Mouse (Mus musculus): ENCODE data around the gene Atp5e. TPM values are rescaled to one million over a fixed set of nuclear protein-coding genes. Genes with fewer than 3 reads are reported as not detected.

The Atp5e gene
- polyA plus RNA-seq, 1 experiment: 1,071 TPM

DNA sequence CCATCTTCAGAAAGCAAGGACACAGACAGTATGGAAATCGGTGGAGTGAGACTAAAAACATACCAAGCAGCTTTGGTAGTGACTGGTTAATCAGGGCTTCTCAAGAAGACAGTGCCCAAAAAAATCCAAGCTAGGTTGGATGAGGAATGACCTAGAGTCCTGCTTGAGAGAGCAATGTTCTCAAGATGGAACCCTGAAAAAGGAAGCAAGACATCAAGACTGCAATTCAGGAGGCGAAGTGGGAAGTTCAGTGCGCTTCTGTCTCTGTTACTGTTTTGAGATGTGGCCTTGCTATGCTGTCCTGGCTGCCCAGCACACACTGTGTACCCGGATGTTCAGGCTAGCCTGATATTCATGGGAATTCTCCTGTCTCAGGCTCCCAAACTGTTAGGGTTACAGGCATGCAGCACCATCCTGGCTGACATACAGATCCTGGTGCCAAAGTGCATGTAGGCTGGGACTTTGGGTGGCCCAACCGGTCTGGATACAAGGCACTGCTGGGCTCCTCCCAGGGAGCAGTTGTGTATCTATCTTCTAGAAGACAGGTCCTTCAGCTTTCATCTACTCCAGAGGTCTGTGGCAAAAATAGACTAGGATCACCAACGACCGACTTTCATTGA, 7.0 kb upstream of the Atp5e start:
- Histone ChIP-seq H3K36me3 (ENCODE audit: control insufficient read depth, insufficient read depth, low read length) (no peaks in the 10 kb centered on the region), H3K4me3 (ENCODE audit: insufficient read depth, low read depth, low read length) (no peak overlapping the region), H3K27ac (ENCODE audit: insufficient read depth, low read depth, low read length) (no peak overlapping the region), H3K4me1 (ENCODE audit: control insufficient read depth, insufficient read depth, low read length) (peaks cover 5% of the 10 kb centered on the region; the same call in 1 of the 2 replicates), H3K27me3 (replicated peaks; ENCODE audit: control insufficient read depth, insufficient read depth, low read length) (no peaks in the 10 kb centered on the region)
- TF ChIP-seq CTCF (conservative IDR thresholded peaks at IDR 0.05; ENCODE audit: insufficient read depth, insufficient read length, low read depth, low read length): no peak
- TF ChIP-seq POLR2A (IDR thresholded peaks at IDR 0.05; ENCODE audit: low read depth, low read length): no peak
- 87% methylated on average over 7 of the region's 7 CpGs for WGBS
- DNase-seq: no peak

- H3K27me3 ChIP-seq (replicated peaks; ENCODE audit: control insufficient read depth, insufficient read depth, low read length): no peaks in the 10 kb centered on the region
- WGBS: 78% methylated on average over 4 of the region's 4 CpGs
- no peak overlapping the region for H3K4me3 ChIP-seq (ENCODE audit: insufficient read depth, low read depth, low read length)
- H3K4me1 ChIP-seq (ENCODE audit: control insufficient read depth, insufficient read depth, low read length): peaks cover 5% of the 10 kb centered on the region; the same call in 1 of the 2 replicates
- H3K36me3 ChIP-seq (ENCODE audit: control insufficient read depth, insufficient read depth, low read length): no peaks in the 10 kb centered on the region
- no peak for DNase-seq
- TF ChIP-seq CTCF (conservative IDR thresholded peaks at IDR 0.05; ENCODE audit: insufficient read depth, insufficient read length, low read depth, low read length): no peak
- TF ChIP-seq POLR2A (IDR thresholded peaks at IDR 0.05; ENCODE audit: low read depth, low read length): no peak
- H3K27ac ChIP-seq (ENCODE audit: insufficient read depth, low read depth, low read length): no peak overlapping the region
Measured at GRCm38 (mm10) chr2:174470333-174470732, 6.4 kb upstream of the Atp5e start.

GRCm38 (mm10) chr2:174463370-174463769, 535 bp downstream of the Atp5e start:
- no peaks in the 10 kb centered on the region; the same call in none of the 2 replicates for H3K36me3 ChIP-seq (ENCODE audit: control insufficient read depth, insufficient read depth, low read length)
- peaks cover 2% of the 10 kb centered on the region; the same call in 1 of the 2 replicates for H3K4me1 ChIP-seq (ENCODE audit: control insufficient read depth, insufficient read depth, low read length)
- H3K27me3 ChIP-seq (replicated peaks; ENCODE audit: control insufficient read depth, insufficient read depth, low read length): no peaks in the 10 kb centered on the region
- H3K27ac ChIP-seq (ENCODE audit: insufficient read depth, low read depth, low read length): peak overlapping the region; percentile 95
- WGBS: 24% methylated on average over 10 of the region's 10 CpGs
- no peak for DNase-seq
- peak overlapping the region; percentile 88 for H3K4me3 ChIP-seq (ENCODE audit: insufficient read depth, low read depth, low read length)
- no peak for TF ChIP-seq POLR2A (IDR thresholded peaks at IDR 0.05; ENCODE audit: low read depth, low read length)
- TF ChIP-seq CTCF (conservative IDR thresholded peaks at IDR 0.05; ENCODE audit: insufficient read depth, insufficient read length, low read depth, low read length): no peak

DNA sequence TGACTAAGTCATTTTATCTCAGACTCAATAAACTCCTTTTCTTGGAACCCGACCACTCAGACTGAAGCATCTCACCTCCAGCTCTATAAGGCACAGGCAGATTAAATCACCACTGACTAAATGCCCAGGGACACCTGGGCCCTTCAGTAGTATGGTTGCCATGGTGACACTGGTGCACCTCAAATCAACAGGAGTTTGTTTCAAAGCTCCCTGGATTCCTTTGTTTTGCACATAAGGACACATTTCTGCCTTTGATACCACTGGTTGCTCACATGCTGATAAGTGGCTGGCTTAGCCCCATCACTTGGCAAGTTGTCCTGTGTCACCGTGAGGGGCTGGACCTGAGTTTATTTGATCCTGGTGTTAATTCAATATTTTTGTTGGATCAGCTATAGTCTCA, 4.5 kb downstream of the Atp5e start:
- H3K36me3 ChIP-seq (ENCODE audit: control insufficient read depth, insufficient read depth, low read length): no peaks in the 10 kb centered on the region; the same call in none of the 2 replicates

DNA sequence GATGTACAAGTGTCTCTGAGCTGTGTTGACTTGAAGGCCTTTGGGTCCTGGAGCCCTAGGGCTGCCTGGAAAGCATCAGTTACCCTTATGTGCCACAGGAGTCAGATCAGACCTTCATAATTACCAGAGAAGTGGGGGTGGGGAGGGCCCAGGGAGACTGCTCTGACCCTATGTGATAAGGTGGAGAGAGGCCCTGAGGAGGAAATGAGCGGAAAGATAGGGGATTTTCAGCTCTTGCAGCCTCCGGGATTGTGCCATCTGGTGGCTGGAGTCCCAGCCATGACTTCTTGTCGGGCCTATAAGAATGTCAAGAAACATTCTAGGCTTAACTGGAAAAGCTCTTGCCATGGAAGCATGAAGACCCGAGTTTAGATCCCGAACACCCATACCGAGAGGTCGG, 10.2 kb downstream of the Atp5e start:
- no peaks in the 10 kb centered on the region for H3K36me3 ChIP-seq (ENCODE audit: control insufficient read depth, insufficient read depth, low read length)
- TF ChIP-seq CTCF (conservative IDR thresholded peaks at IDR 0.05; ENCODE audit: insufficient read depth, insufficient read length, low read depth, low read length): peak; percentile 40
- TF ChIP-seq POLR2A (IDR thresholded peaks at IDR 0.05; ENCODE audit: low read depth, low read length): no peak
- WGBS: 68% methylated on average over 7 of the region's 7 CpGs
- no peak overlapping the region for H3K4me3 ChIP-seq (ENCODE audit: insufficient read depth, low read depth, low read length)
- no peaks in the 10 kb centered on the region for H3K4me1 ChIP-seq (ENCODE audit: control insufficient read depth, insufficient read depth, low read length)
- no peak overlapping the region for H3K27ac ChIP-seq (ENCODE audit: insufficient read depth, low read depth, low read length)
- no peak for DNase-seq
- no peaks in the 10 kb centered on the region for H3K27me3 ChIP-seq (replicated peaks; ENCODE audit: control insufficient read depth, insufficient read depth, low read length)

More for the DNA sequence above, 4.5 kb downstream of the Atp5e start:
- DNase-seq: no peak
- Histone ChIP-seq H3K4me3 (ENCODE audit: insufficient read depth, low read depth, low read length) (no peak overlapping the region), H3K27ac (ENCODE audit: insufficient read depth, low read depth, low read length) (no peak overlapping the region), H3K4me1 (ENCODE audit: control insufficient read depth, insufficient read depth, low read length) (no peaks in the 10 kb centered on the region; the same call in 1 of the 2 replicates), H3K27me3 (replicated peaks; ENCODE audit: control insufficient read depth, insufficient read depth, low read length) (no peaks in the 10 kb centered on the region)
- TF ChIP-seq CTCF (conservative IDR thresholded peaks at IDR 0.05; ENCODE audit: insufficient read depth, insufficient read length, low read depth, low read length): no peak
- TF ChIP-seq POLR2A (IDR thresholded peaks at IDR 0.05; ENCODE audit: low read depth, low read length): no peak
- WGBS: 76% methylated on average over 2 of the region's 2 CpGs

DNA sequence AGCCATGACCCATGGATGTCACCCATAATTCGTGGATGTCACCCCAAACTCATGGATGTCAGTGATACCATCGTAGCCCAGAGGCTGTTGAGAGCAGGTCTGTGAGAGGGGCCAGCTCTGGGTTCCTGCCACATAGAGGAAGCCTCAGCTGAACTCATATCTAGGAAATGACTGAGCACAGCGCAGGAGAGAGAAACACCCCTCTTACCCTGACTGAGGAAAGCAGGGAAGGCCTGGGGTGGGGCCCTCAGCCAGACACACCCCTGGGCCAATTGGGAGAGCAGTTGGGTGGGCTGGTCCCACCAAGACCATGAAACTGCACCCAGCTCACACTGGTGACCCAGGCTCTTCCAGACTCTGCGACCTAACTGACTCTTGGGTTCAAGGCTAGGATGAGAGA, 13.6 kb downstream of the Atp5e start, which contains the start of gene Tubb1:
Gene Tubb1, plus strand, starts transcription at position 343 of the 400 bp plus-strand sequence.
- WGBS: 80% methylated on average over 4 of the region's 4 CpGs
- no peak within 1 kb of the TSS for H3K4me3 ChIP-seq (ENCODE audit: insufficient read depth, low read depth, low read length)
- H3K4me1 ChIP-seq (ENCODE audit: control insufficient read depth, insufficient read depth, low read length): no peaks in the 10 kb centered on the region
- TF ChIP-seq CTCF (conservative IDR thresholded peaks at IDR 0.05; ENCODE audit: insufficient read depth, insufficient read length, low read depth, low read length): no peak
- no peak for TF ChIP-seq POLR2A (IDR thresholded peaks at IDR 0.05; ENCODE audit: low read depth, low read length)
- no peaks in the 10 kb centered on the region for H3K27me3 ChIP-seq (replicated peaks; ENCODE audit: control insufficient read depth, insufficient read depth, low read length)
- no peaks in the 10 kb centered on the region for H3K36me3 ChIP-seq (ENCODE audit: control insufficient read depth, insufficient read depth, low read length)
- no peak for DNase-seq
- H3K27ac ChIP-seq (ENCODE audit: insufficient read depth, low read depth, low read length): no peak within 1 kb of the TSS

DNA sequence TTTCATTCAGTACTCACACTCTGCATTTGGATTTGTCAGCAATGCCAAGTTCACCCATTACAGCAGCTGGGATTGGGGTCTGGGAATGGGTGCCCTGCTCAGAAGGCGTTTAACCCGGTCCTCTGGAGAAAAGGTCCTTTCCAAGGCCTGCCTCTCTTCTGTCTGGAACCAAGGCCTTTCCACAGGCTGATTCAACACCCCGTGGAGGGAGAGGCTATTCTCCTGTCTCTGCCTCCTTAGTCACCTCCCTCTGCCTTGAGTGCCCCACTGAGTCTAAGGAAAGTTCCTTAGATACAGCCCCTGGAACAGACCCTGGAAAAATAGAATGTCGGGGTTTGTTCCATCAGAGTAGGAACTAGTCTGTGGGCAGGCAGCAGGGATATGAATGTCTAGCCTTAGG, 15.5 kb downstream of the Atp5e start:
- DNase-seq: no peak
- Histone ChIP-seq H3K4me3 (ENCODE audit: insufficient read depth, low read depth, low read length) (no peak overlapping the region), H3K27ac (ENCODE audit: insufficient read depth, low read depth, low read length) (no peak overlapping the region), H3K27me3 (replicated peaks; ENCODE audit: control insufficient read depth, insufficient read depth, low read length) (no peaks in the 10 kb centered on the region), H3K36me3 (ENCODE audit: control insufficient read depth, insufficient read depth, low read length) (no peaks in the 10 kb centered on the region), H3K4me1 (ENCODE audit: control insufficient read depth, insufficient read depth, low read length) (no peaks in the 10 kb centered on the region)
- 90% methylated on average over 4 of the region's 4 CpGs for WGBS
- no peak for TF ChIP-seq POLR2A (IDR thresholded peaks at IDR 0.05; ENCODE audit: low read depth, low read length)
- no peak for TF ChIP-seq CTCF (conservative IDR thresholded peaks at IDR 0.05; ENCODE audit: insufficient read depth, insufficient read length, low read depth, low read length)

Measured in kidney, adult 2 months (tissue).